ENCODE assay signal across 8 mouse cellular contexts in genomic region chr19:42380981-42381373, GRCm38 (mm10). TPM values are rescaled to one million over a fixed set of nuclear protein-coding genes. Genes with fewer than 3 reads are reported as not detected.
DNase-seq lines count a peak whose midpoint lies in the region; ATAC-seq lines count a peak whose summit lies in the region.
"Had no signal": no experiment of that assay in that cellular context is flagged by ENCODE, and none has a peak within 500 bp of the region (broad histone marks: within the 10 kb centered on the region; RNA-seq: fewer than 3 reads in every experiment).

No protein-coding gene starts in this region.

- 2% methylated on average over 13 of the region's 13 CpGs for WGBS in liver, embryonic 12.5 days (ENCODE audit: insufficient replicate concordance)
- WGBS in forebrain, embryonic 11.5 days, result under 1% methylated on average over 13 of the region's 13 CpGs
- WGBS in limb, embryonic 11.5 days, result under 1% methylated on average over 13 of the region's 13 CpGs
- 2% methylated on average over 13 of the region's 13 CpGs for WGBS in stomach, embryonic 15.5 days

- no peaks in the 10 kb centered on the region for H3K9me3 ChIP-seq in liver, embryonic 12.5 days (replicated peaks)
- no peaks in the 10 kb centered on the region for H3K9me3 ChIP-seq in forebrain, embryonic 11.5 days (ENCODE audit: control insufficient read depth, low read length)
- no peaks in the 10 kb centered on the region for H3K9me3 ChIP-seq in limb, embryonic 11.5 days (ENCODE audit: control insufficient read depth, low read length)
- H3K9me3 ChIP-seq in stomach, embryonic 15.5 days, result no peaks in the 10 kb centered on the region

- no peak for DNase-seq in liver
- peak; percentile 69 for DNase-seq in forebrain, embryonic 11.5 days (ENCODE audit: low spot score)
- peak; percentile 48 for DNase-seq in limb, embryonic 11.5 days (ENCODE audit: low spot score)
- DNase-seq in thymus, postnatal 10 days (ENCODE audit: low spot score in 2 of 2), result no peak
- no peak for DNase-seq in thymus, postnatal 4 days
- DNase-seq: thymus, postnatal 25 days had no signal

- H3K36me3 ChIP-seq in liver, embryonic 12.5 days, result no peaks in the 10 kb centered on the region
- no peaks in the 10 kb centered on the region for H3K36me3 ChIP-seq in forebrain, embryonic 11.5 days (ENCODE audit: control insufficient read depth, insufficient read depth, low read length)
- no peaks in the 10 kb centered on the region for H3K36me3 ChIP-seq in limb, embryonic 11.5 days (ENCODE audit: control insufficient read depth, insufficient read depth, low read length)
- no peaks in the 10 kb centered on the region for H3K36me3 ChIP-seq in stomach, embryonic 15.5 days

- H3K4me1 ChIP-seq in liver, embryonic 12.5 days, result no peaks in the 10 kb centered on the region
- H3K4me1 ChIP-seq in forebrain, embryonic 11.5 days (replicated peaks; ENCODE audit: control insufficient read depth, insufficient read depth, low read length), result peaks cover 10% of the 10 kb centered on the region; the same call in 1 of the 2 replicates
- peaks cover 4% of the 10 kb centered on the region; the same call in 1 of the 2 replicates for H3K4me1 ChIP-seq in limb, embryonic 11.5 days (ENCODE audit: control insufficient read depth, insufficient read depth, low read length)
- H3K4me1 ChIP-seq in stomach, embryonic 15.5 days, result 0 out of 2 replicates have a peak, but pooled peaks cover 6% of the 10 kb centered on the region

- peak overlapping the region; percentile 20; the same call in 1 of the 2 replicates for H3K4me2 ChIP-seq in liver, embryonic 12.5 days
- H3K4me2 ChIP-seq in forebrain, embryonic 11.5 days (ENCODE audit: low read depth, low read length, severe bottlenecking), result peak overlapping the region; percentile 68
- peak overlapping the region; percentile 56 for H3K4me2 ChIP-seq in limb, embryonic 11.5 days (ENCODE audit: low read depth, severe bottlenecking)
- H3K4me2 ChIP-seq in stomach, embryonic 15.5 days, result peak overlapping the region; percentile 42

- no peak overlapping the region for H3K9ac ChIP-seq in liver, embryonic 12.5 days
- peak overlapping the region; percentile 57 for H3K9ac ChIP-seq in forebrain, embryonic 11.5 days (ENCODE audit: low read length)
- no peak overlapping the region for H3K9ac ChIP-seq in limb, embryonic 11.5 days (ENCODE audit: low read length)
- no peak overlapping the region for H3K9ac ChIP-seq in stomach, embryonic 15.5 days

- H3K4me3 ChIP-seq in liver, embryonic 12.5 days, result no peak overlapping the region
- peak overlapping the region; percentile 36 for H3K4me3 ChIP-seq in forebrain, embryonic 11.5 days (ENCODE audit: low read depth, low read length)
- H3K4me3 ChIP-seq in limb, embryonic 11.5 days (ENCODE audit: low read depth, low read length), result peak overlapping the region; percentile 20
- H3K4me3 ChIP-seq in stomach, embryonic 15.5 days (replicated peaks), result peak overlapping the region; percentile 11; the same call in 1 of the 2 replicates

- ATAC-seq in liver, embryonic 12.5 days, result no peak
- peak; percentile 71 for ATAC-seq in forebrain, embryonic 11.5 days (replicated peaks; ENCODE audit: low FRiP score)
- no peak for ATAC-seq in limb, embryonic 11.5 days (ENCODE audit: insufficient number of reproducible peaks, low FRiP score, low TSS enrichment, low read depth)
- no peak for ATAC-seq in stomach, embryonic 15.5 days (ENCODE audit: insufficient read depth, low FRiP score, low read depth)

- no peak overlapping the region for H3K27ac ChIP-seq in liver, embryonic 12.5 days
- no peak overlapping the region for H3K27ac ChIP-seq in forebrain, embryonic 11.5 days (ENCODE audit: low read depth, low read length)
- no peak overlapping the region for H3K27ac ChIP-seq in limb, embryonic 11.5 days (replicated peaks; ENCODE audit: low read depth, low read length)
- no peak overlapping the region for H3K27ac ChIP-seq in stomach, embryonic 15.5 days

- H3K27me3 ChIP-seq in liver, embryonic 12.5 days (replicated peaks), result peaks cover 70% of the 10 kb centered on the region
- H3K27me3 ChIP-seq in forebrain, embryonic 11.5 days (ENCODE audit: control insufficient read depth, insufficient read depth, low read length), result peaks cover 6% of the 10 kb centered on the region; the same call in 1 of the 2 replicates
- H3K27me3 ChIP-seq in limb, embryonic 11.5 days (ENCODE audit: control insufficient read depth, insufficient read depth, low read length), result peaks cover 34% of the 10 kb centered on the region
- peaks cover 25% of the 10 kb centered on the region for H3K27me3 ChIP-seq in stomach, embryonic 15.5 days (replicated peaks)

RNA-seq across cellular contexts. Expression of gene Crtac1, which starts 50.6 kb away (rescaled TPM):
- polyA plus RNA-seq in liver, embryonic 12.5 days (2016; fragmentation: Nextera tagmentation; extraction: Ambion mirVana), result 0.08 TPM in 1 of 2 replicates, not detected in the other
- polyA plus RNA-seq in forebrain, embryonic 11.5 days (2014; fragmentation: Nextera tagmentation; extraction: Ambion mirVana), result 3.2 and 4.0 TPM in 2 replicates
- 1.2 and 1.7 TPM in 2 replicates for polyA plus RNA-seq in limb, embryonic 11.5 days (2014; fragmentation: Nextera tagmentation; extraction: Ambion mirVana)
- polyA plus RNA-seq in stomach, embryonic 15.5 days (2015; fragmentation: Nextera tagmentation; extraction: Ambion mirVana), result 3.8 and 4.0 TPM in 2 replicates

Comparison
In these comparisons a context has a peak if more than half of its experiments do, and no peak if none do; other contexts are left out.
1. DNase-seq: peak in forebrain, embryonic 11.5 days (single experiment) and limb, embryonic 11.5 days (single experiment); none in liver (single experiment), thymus, postnatal 10 days (0 of 2) and thymus, postnatal 4 days (single experiment).
2. Peak in every context shown above with its lines, with median percentiles within 50 percentile points of each other: H3K4me2 ChIP-seq.